Mouse (Mus musculus) mesoderm, embryonic 11.5 days (tissue): Measurements from ENCODE around the gene Nemf.
A peak's percentile ranks its signal among the peaks of the same experiment; 100 is the strongest.

ENCODE experiments used
- DNase-seq: peaks from one replicate; pipeline ENCODE4 v3.0.0-alpha.2; 2012; ENCODE audit warnings: low read depth, low spot score

The Nemf gene

GRCm38 (mm10) chr12:69306333-69306732, 50.6 kb downstream of the Nemf start:
- no peak for DNase-seq

- DNase-seq, result no peak
Measured at GRCm38 (mm10) chr12:69304051-69304450, 52.9 kb downstream of the Nemf start.

GRCm38 (mm10) chr12:69302171-69302570, 54.8 kb downstream of the Nemf start:
- no peak for DNase-seq

GRCm38 (mm10) chr12:69300391-69300790, 56.6 kb downstream of the Nemf start:
- DNase-seq, result no peak

- no peak for DNase-seq
Measured at GRCm38 (mm10) chr12:69299831-69300230, 57.1 kb downstream of the Nemf start.

- no peak for DNase-seq
Measured at GRCm38 (mm10) chr12:69299231-69299630, 57.7 kb downstream of the Nemf start.

- DNase-seq, result peak; percentile 26
Measured at GRCm38 (mm10) chr12:69298281-69298680, 58.7 kb downstream of the Nemf start.

GRCm38 (mm10) chr12:69297411-69298150, 59.4 kb downstream of the Nemf start:
- no peak for DNase-seq

- peak; percentile 91 for DNase-seq
Measured at GRCm38 (mm10) chr12:69296511-69297410, 60.2 kb downstream of the Nemf start, which contains the start of gene Klhdc2. Klhdc2 (plus strand) TSS chr12:69296681.

GRCm38 (mm10) chr12:69295651-69296050, 61.3 kb downstream of the Nemf start:
- no peak for DNase-seq

- no peak for DNase-seq
Measured at GRCm38 (mm10) chr12:69294936-69295335, 62.0 kb downstream of the Nemf start.

GRCm38 (mm10) chr12:69293815-69294214, 63.1 kb downstream of the Nemf start:
- no peak for DNase-seq

- no peak for DNase-seq
Measured at GRCm38 (mm10) chr12:69292401-69292800, 64.6 kb downstream of the Nemf start.

GRCm38 (mm10) chr12:69288699-69289098, 68.3 kb downstream of the Nemf start:
- DNase-seq, result no peak

- DNase-seq, result no peak
Measured at GRCm38 (mm10) chr12:69287535-69287934, 69.4 kb downstream of the Nemf start.

GRCm38 (mm10) chr12:69283146-69283545, 73.8 kb downstream of the Nemf start:
- DNase-seq, result no peak

GRCm38 (mm10) chr12:69280915-69281314, 76.0 kb downstream of the Nemf start:
- no peak for DNase-seq

GRCm38 (mm10) chr12:69279931-69280469, 77.0 kb downstream of the Nemf start:
- no peak for DNase-seq

- no peak for DNase-seq
Measured at GRCm38 (mm10) chr12:69268956-69269355, 88.0 kb downstream of the Nemf start.

- no peak for DNase-seq
Measured at GRCm38 (mm10) chr12:69267956-69268632, 88.9 kb downstream of the Nemf start.

GRCm38 (mm10) chr12:69265031-69265430, 91.9 kb downstream of the Nemf start:
- DNase-seq, result no peak

GRCm38 (mm10) chr12:69262251-69262650, 94.7 kb downstream of the Nemf start:
- no peak for DNase-seq
